Mouse (Mus musculus) stomach, postnatal 0 days (tissue): ENCODE results near the gene Slc10a2. TPM values are rescaled to one million over a fixed set of nuclear protein-coding genes. Genes with fewer than 3 reads are reported as not detected.
"Not testable (repeated sequence)": the region's sequence is repeated elsewhere in the genome, so short reads cannot be mapped to it uniquely, and the experiment has no call there.

ENCODE experiments used
- ATAC-seq: fragments of 200-750 bp; cut with Nextera tagmentation; 2 replicates; pipeline ENCODE4 v1.8.0; 2017; ENCODE audit not compliant: low FRiP score, low TSS enrichment
- DNase-seq: peaks from one replicate; pipeline ENCODE4 v3.0.0-alpha.2; 2016; ENCODE audit warnings: low spot score
- H3K27ac ChIP-seq: fragments of 300-500 bp; sonication (generic); replicated peaks from 2 replicates; pipeline ENCODE4 v1.5.1; 2014; ENCODE audit warnings: mild to moderate bottlenecking, control low read depth
- H3K27me3 ChIP-seq: fragments of 300-500 bp; sonication (generic); 2 replicates; pipeline ENCODE4 v1.6.1; 2014; ENCODE audit warnings: low read length; ENCODE audit not compliant: control insufficient read depth, insufficient read depth
- H3K36me3 ChIP-seq: fragments of 300-500 bp; sonication (generic); 2 replicates; pipeline ENCODE4 v1.6.1; 2014; ENCODE audit warnings: low read length, mixed read lengths; ENCODE audit not compliant: control insufficient read depth, insufficient read depth
- H3K4me1 ChIP-seq: fragments of 300-500 bp; sonication (generic); replicated peaks from 2 replicates; pipeline ENCODE4 v1.6.1; 2014; ENCODE audit warnings: antibody characterized with exemption; ENCODE audit not compliant: control insufficient read depth, insufficient read depth
- H3K4me2 ChIP-seq: fragments of 300-500 bp; sonication (generic); replicated peaks from 2 replicates; pipeline ENCODE4 v1.6.1; 2014; ENCODE audit warnings: low read depth, mild to moderate bottlenecking, control low read depth, moderate library complexity
- H3K4me3 ChIP-seq: fragments of 300-500 bp; sonication (generic); 2 replicates; pipeline ENCODE4 v1.5.1; 2014; ENCODE audit warnings: low read depth, low read length, control low read depth
- H3K9ac ChIP-seq: fragments of 300-500 bp; sonication (generic); 2 replicates; pipeline ENCODE4 v1.6.1; 2014; ENCODE audit warnings: mild to moderate bottlenecking, low read length, control low read depth, mixed read lengths
- H3K9me3 ChIP-seq: fragments of 300-500 bp; sonication (generic); 2 replicates; pipeline ENCODE4 v1.6.1; 2016; ENCODE audit warnings: low read length; ENCODE audit not compliant: control insufficient read depth
- CTCF ChIP-seq: IDR thresholded peaks from 2 replicates; pipeline ENCODE4 v1.5.1; 2016; ENCODE audit warnings: antibody characterized with exemption, low read depth, mild to moderate bottlenecking, moderate library complexity
- EP300 ChIP-seq: optimal IDR thresholded peaks from 2 replicates; pipeline ENCODE3; 2016; ENCODE audit warnings: antibody characterized with exemption
- WGBS: fragments of 180-500 bp; shearing (Covaris S2); extraction: QIAGEN DNeasy Blood & Tissue Kit; methylation state at CpG from one replicate; pipeline ENCODE4 v1.1.7; 2014; 5-methylcytosine and 5-hydroxymethylcytosine counted together
- polyA plus RNA-seq: library from polyadenylated mRNA; unstranded; fragments of >200 nt; fragmentation: Nextera tagmentation; extraction: Ambion mirVana; gene quantifications from 2 replicates; pipeline ENCODE4 v1.2.1, GENCODE M21; 2015

Gene Slc10a2
- polyA plus RNA-seq = 0.02 TPM in 1 of 2 replicates, not detected in the other

GRCm38 (mm10) chr8:5105186-5105585, at the start of gene Slc10a2:
Gene Slc10a2 (minus strand): TSS chr8:5105351.
- Histone ChIP-seq H3K4me3 (no peak within 1 kb of the TSS), H3K9me3 (no peaks in the 10 kb centered on the region), H3K9ac (no peak within 1 kb of the TSS), H3K27ac (no peak within 1 kb of the TSS), H3K27me3 (no peaks in the 10 kb centered on the region), H3K4me2 (no peak within 1 kb of the TSS), H3K4me1 (no peaks in the 10 kb centered on the region), H3K36me3 (no peaks in the 10 kb centered on the region)
- 38% methylated on average over 5 of the region's 5 CpGs for WGBS
- DNase-seq = no peak
- TF ChIP-seq EP300 (no peak), CTCF (no peak)
- ATAC-seq = no peak

GRCm38 (mm10) chr8:5129322-5129829, 24.2 kb upstream of the Slc10a2 start:
- H3K9me3 ChIP-seq = no peaks in the 10 kb centered on the region
- no peak overlapping the region for H3K27ac ChIP-seq
- no peaks in the 10 kb centered on the region for H3K27me3 ChIP-seq
- ATAC-seq (no peak), DNase-seq (no peak)
- TF ChIP-seq CTCF = no peak
- no peak for TF ChIP-seq EP300
- H3K4me2 ChIP-seq = no peak overlapping the region
- H3K9ac ChIP-seq = no peak overlapping the region
- no peaks in the 10 kb centered on the region for H3K36me3 ChIP-seq
- no peak overlapping the region for H3K4me3 ChIP-seq
- no peaks in the 10 kb centered on the region for H3K4me1 ChIP-seq
- 71% methylated on average over 2 of the region's 2 CpGs for WGBS

DNA sequence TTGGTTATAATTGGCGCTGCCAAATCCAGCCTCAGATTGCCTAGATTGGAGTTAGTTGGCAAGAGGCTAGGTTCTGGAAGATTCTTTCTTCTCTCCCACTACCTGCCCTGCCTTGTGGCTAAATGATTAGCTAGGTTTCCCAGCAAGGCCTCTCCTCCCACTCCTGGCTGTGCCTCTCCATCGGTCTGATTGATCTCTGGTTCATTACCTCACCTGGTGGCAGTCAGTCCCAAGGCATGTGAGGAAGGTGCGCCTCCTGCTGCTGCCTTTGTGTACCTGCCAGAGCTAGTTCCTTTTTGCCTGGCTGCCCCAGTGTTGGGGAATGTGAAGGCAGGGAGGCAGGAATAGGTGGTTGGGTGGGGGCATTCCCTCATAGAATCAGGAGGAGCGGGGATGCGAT, 1.7 kb upstream of the Slc10a2 start:
- TF ChIP-seq EP300 (no peak), CTCF (peak; percentile 58)
- Histone ChIP-seq H3K4me3 (no peak overlapping the region), H3K9ac (no peak overlapping the region), H3K27me3 (no peaks in the 10 kb centered on the region), H3K4me1 (no peaks in the 10 kb centered on the region), H3K27ac (no peak overlapping the region), H3K36me3 (no peaks in the 10 kb centered on the region), H3K9me3 (no peaks in the 10 kb centered on the region), H3K4me2 (no peak overlapping the region)
- peak; percentile 84 for ATAC-seq
- 56% methylated on average over 5 of the region's 5 CpGs for WGBS
- DNase-seq = peak; percentile 33

DNA sequence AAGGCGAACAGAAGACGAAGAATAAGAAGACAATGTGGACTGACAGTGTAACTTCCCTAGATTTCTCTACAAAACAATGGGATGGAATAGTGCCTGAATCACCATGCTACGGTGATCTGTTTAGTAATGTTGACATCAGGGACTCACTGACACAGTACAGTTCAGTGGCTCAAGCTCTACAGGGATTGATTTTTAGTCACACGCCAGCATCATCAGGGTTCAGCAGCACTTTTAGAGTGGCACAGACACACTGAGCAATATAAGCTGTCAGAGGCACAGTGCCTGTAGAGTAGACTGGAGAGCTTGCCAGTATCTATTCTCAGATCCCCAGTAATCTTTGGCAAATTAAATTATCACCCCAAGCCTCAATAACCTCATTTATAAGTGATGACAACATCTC, 9.8 kb downstream of the Slc10a2 start:
- Histone ChIP-seq H3K4me2 (no peak overlapping the region), H3K9ac (no peak overlapping the region), H3K9me3 (no peaks in the 10 kb centered on the region), H3K4me3 (no peak overlapping the region), H3K27ac (no peak overlapping the region), H3K27me3 (no peaks in the 10 kb centered on the region), H3K36me3 (no peaks in the 10 kb centered on the region), H3K4me1 (no peaks in the 10 kb centered on the region)
- 76% methylated on average over 4 of the region's 4 CpGs for WGBS
- no peak for DNase-seq
- ATAC-seq = no peak
- no peak for TF ChIP-seq CTCF
- TF ChIP-seq EP300 = no peak

GRCm38 (mm10) chr8:5093991-5094390, 11.2 kb downstream of the Slc10a2 start:
- H3K9me3 ChIP-seq, H3K4me3 ChIP-seq, H3K36me3 ChIP-seq, DNase-seq, ATAC-seq, H3K27me3 ChIP-seq, H3K9ac ChIP-seq, H3K27ac ChIP-seq, H3K4me2 ChIP-seq, H3K4me1 ChIP-seq: not testable (repeated sequence)

GRCm38 (mm10) chr8:5073654-5074293, 31.4 kb downstream of the Slc10a2 start:
- Histone ChIP-seq H3K4me2 (no peak overlapping the region), H3K27me3 (no peaks in the 10 kb centered on the region), H3K4me3 (no peak overlapping the region), H3K9me3 (no peaks in the 10 kb centered on the region), H3K9ac (no peak overlapping the region), H3K27ac (no peak overlapping the region), H3K36me3 (no peaks in the 10 kb centered on the region), H3K4me1 (no peaks in the 10 kb centered on the region)
- ATAC-seq (no peak), DNase-seq (no peak)
- no peak for TF ChIP-seq CTCF
- WGBS = 81% methylated on average over 3 of the region's 3 CpGs
